Mouse (Mus musculus) retina, postnatal 7 days (tissue): Measurements from ENCODE around the gene Edf1.

ENCODE experiments used
- DNase-seq: peaks from one replicate; pipeline ENCODE4 v3.0.0-alpha.2; 2012; ENCODE audit warnings: low read depth, low spot score

Gene Edf1

GRCm38 (mm10) chr2:25581901-25582301 lies 24.3 kb downstream of the Edf1 start:
- DNase-seq = no peak

GRCm38 (mm10) chr2:25582466-25583119 lies 24.9 kb downstream of the Edf1 start:
- no peak for DNase-seq

DNA sequence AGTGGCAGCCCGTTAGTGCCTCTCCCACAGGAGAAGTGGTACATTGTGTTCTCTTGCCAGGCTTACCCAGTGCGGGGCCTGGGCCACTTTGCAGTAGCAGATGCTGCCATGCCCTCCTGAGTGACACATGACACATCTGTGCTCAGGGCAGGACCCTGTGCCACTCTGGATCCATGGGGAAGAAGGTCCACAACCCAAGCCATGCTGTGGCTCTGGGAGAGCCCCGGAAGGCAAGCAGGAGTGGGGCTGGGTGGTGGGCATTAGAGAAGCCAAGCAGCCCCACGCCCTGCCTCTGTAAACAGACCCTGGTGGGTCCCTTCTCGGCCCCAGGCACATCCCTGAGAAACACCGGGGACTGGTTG lies 25.5 kb downstream of the Edf1 start:
- DNase-seq = no peak

DNA sequence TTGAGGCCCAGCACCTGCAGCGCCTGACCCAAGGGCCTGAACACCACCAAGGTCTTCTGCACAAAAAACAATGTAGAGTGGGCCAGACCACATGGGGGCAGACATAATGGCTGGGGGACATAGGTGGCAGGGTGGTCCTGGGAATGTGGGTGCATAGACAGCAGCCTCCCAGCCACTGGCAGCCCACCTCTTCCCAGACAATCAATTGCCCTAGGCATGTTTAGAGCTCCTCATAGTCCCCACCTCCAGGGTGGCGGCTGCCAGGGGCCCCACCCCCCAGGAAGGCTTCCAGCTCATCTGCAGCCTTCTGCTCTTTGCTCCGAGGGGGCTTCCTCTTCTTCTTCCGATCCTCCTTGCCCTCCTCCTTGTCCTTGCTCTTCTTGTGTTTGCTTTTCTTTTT lies 25.9 kb downstream of the Edf1 start:
- no peak for DNase-seq

DNA sequence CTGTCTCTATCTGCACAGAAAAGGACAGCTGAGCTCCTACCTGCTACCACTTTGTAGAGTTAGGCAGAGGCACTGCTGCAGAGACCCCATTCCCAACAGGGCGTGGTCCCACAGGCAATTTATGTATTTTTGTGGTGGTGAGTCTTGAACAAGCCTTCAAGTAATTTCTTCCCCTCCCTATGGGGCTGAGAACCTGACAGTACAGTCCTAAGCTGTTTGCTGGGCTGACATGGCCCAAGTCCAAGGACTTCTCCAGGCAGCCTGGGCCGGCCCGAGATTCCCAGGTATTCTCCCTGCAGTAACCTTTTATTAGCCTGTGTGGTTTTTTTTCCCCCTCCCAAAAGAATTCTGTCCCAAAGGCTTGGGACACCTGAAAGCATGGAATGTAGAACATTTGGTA lies 26.5 kb downstream of the Edf1 start:
- no peak for DNase-seq

GRCm38 (mm10) chr2:25584856-25585255 lies 27.2 kb downstream of the Edf1 start:
- no peak for DNase-seq

DNA sequence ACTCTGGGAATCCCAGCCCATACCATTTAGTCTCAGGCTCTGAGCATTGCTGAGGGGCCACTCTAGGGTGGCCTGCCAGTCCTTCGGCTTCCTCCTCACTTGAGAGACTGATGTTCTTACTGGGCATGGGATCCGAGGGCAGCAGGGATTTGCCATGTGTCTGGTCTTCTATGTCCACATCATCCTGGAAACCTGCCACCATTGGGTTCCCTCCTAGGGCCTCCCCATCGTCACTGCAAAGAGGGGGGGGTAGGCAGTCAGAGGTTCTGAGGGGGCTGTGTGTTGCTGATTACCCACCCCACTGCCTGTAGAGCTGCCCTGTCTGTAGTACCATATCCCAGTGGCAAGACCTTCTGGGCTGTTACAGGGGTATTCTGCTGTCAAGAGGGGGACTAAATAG lies 28.0 kb downstream of the Edf1 start:
- DNase-seq = no peak

DNA sequence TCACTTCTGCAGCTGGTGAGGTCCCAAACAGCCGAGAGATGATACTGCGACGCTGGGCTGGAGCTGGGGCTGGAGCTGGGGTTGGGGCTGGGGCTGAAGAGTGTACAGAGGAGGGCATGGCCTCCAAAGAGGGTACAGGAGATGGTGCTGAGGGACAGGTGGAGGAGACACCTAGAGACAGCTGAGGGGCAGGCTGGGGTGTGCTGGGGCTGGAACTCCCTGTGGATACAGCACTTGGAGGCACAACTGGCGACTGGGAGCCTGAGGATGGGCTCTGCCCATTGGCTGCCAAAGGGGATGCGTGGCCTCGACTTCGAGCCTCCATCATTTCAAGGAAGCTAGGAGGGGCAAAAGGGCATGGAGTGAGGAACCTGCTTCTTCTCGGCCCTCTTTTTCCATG lies 29.6 kb downstream of the Edf1 start:
- no peak for DNase-seq

DNA sequence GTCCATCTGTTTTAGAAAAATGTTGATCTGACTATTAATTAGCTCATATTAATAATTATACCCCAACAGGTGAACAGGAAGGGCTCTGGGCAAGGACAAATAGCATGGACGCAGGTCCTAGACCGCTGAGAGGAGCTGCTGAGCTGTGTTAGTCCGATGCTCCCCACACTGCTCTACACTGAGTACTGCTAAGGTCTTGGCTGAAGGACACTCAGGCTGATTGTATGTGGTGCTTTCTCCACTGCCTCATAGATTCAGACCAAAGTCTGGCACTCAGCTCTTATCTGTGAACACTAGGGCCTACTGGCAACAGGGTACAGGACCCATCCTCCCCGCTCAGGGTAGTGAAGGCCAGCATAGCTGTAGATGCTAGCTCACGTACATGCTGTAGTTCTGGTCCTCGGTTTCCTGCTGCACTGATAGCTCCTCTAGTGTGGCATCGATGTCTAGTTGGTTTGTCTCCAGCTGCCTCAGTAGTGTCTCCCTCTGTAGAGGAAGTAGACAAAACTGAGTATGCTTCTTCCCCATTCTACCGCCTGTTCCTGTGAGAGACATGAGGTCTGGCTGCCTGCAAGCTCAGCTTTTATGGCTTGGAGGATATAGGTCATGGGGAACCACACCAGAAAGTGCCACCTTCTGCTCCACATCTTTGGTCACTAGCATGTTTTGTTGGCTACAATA lies 30.7 kb downstream of the Edf1 start:
- no peak for DNase-seq

- DNase-seq = no peak
These were observed 34.2 kb downstream of the Edf1 start for GRCm38 (mm10) chr2:25591863-25592262.

DNA sequence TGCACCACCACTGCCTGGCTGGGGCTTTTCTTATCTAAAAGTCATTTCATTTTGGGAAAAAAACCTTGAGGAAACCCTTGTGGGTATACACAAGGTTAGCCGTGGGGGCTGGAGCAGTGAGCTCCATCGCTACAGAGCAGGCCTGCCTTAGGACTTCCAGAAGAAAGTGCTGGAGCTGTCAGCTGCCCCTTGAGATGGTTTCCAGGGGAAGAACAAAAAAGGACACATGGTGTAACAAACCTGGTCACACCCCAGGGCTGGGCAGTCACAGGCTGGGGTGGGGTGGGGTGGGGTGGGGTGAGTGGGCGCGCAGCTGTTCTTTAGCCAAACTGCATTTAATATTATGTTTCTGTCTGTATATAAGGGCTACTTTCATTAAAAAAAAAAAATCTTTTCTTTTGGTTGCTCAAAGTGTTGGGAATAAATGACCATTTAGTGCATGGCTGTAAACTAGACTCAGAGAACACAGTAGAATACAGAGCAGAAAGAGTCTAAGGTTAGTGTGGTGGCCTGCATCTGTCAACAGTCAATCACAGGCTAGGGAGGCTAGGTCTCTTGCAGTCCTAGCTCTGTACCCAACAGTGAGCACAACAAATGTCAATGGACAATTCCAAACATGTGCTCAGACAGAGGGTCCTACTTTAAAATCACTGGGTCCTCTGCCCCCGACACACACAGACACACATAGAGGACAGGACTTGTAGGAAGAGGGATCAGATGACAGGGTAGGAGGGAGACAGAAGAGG lies 39.3 kb downstream of the Edf1 start:
- no peak for DNase-seq

- no peak for DNase-seq
These were observed 41.1 kb downstream of the Edf1 start for GRCm38 (mm10) chr2:25598749-25599148.

DNA sequence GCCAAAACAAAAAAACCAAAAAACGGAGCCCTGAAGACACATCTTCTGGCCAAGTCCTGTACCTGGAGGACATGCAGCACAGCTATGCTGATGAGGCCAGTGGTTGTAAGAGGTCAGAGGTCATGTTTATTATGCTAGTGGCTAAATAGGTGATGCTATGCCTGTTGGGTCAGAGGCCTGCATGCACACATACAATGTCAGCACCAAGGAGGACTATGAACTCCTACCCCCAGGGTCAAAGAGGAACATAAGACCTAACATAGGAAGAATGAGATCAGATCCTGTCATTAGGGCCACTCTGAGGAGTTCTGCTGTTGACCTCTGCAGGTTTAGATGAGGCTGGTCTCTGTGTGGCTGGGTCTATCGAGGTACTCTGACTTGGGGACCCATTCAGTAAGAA lies 42.4 kb downstream of the Edf1 start:
- DNase-seq = no peak

DNA sequence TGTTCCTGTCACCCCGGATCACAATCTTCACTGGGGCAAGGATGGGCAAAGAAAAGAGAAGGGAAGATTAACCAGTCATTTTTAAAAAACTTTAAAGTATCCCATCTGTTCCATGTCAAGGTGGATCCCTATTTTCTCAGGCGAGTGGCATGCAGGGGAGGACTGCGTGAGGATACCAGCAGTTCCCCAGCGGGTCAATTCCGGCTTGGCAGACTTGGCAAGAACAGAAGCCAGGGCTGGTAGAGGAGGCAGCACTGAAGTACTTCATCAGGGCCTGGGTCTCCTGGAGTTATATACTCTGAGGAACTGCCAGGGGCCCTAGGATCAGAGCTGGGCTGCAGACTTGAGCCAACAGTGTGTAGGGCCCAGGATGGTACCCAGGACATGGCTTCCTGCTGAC lies 44.9 kb downstream of the Edf1 start:
- no peak for DNase-seq

DNA sequence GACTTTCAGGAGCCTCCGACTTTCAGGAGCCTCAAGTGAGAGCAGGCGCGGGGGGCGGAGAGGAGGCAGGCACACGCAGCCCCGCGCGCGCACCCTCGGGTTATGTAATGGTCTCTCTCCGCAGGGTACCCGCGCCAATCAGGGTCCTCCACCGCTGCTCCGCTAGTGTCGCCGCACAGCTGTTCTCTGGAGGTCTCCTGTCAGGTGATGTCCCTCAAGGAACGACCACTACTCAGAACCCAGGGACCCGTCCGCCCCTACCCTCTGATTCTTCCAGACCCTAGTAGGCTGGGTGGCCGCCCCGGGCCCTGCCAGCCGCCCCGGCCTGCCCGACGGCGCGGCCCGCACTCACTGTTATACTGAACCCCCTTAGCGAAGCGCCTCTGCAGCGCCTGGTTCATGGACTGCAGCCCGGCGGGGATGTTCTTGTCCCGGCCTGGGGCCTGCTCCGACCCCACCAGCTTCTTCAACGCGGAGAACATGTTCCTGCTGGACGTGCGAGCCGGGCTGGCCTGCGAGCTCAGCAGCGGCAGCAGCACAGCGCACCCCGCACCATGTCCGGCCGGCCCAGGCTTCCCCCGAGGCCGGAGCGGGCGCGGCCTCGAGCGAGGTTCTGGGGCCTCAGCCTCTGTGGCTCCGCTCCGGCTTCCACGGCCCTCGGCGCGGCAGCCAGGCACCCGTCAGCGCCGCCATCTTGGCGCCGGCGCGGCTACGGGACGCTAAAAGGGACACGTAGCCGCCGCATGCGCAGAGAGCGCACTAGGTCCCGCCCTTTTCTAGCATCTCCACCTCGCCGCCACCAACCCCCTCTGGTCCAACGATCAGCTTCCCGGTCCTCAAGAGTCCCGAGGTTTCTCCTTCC lies 50.3 kb downstream of the Edf1 start, which contains the start of gene Rabl6:
Gene Rabl6 (minus strand): TSS at position 761 of the 862 bp plus-strand sequence.
- peak; percentile 81 for DNase-seq

GRCm38 (mm10) chr2:25608671-25609070 lies 51.0 kb downstream of the Edf1 start:
- no peak for DNase-seq
